Mouse (Mus musculus): ENCODE results near the gene Zfp940. TPM values are rescaled to one million over a fixed set of nuclear protein-coding genes. Genes with fewer than 3 reads are reported as not detected.

Zfp940 gene
- polyA plus RNA-seq, 1 experiment from 2014 or later = 18.2 TPM

DNA sequence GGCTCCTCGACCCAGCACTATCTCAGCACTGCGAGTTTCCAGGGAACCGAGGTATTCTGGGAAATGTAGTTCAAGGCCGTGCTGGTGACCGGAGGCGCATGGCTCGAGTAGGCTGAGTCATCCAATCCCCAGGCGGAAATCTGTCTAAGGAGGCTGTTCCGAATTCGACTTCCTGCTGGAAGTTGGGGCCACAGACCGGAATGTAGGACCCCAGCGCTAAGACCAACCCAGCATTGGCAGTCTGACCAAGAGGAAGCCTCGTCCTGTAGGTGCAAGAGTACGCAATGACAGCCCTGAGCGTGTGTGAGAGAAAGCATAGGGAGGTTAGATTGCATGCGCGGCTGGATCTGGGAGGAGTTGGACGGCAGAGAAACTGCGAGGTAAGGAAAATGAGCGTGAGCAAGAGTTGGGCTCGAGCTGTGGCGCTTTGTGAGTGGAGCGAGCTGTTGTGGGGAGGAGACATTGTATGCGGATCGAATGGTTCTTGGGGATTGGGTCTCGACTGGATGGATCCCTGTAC lies 37.5 kb downstream of the Zfp940 start, which contains the start of gene Zfp790:
Zfp790 (plus strand) TSS at position 205 of the 520 bp plus-strand sequence.
- Histone ChIP-seq H3K4me1 (replicated peaks; ENCODE audit: control insufficient read depth, insufficient read depth, low read length) (peaks cover 34% of the 10 kb centered on the region), H3K27ac (ENCODE audit: low read length) (peak within 1 kb of the TSS; percentile 83), H3K9ac (replicated peaks; ENCODE audit: low read depth, low read length) (peak within 1 kb of the TSS; percentile 75), H3K4me3 (replicated peaks; ENCODE audit: low read length) (peak within 1 kb of the TSS; percentile 70), H3K4me2 (ENCODE audit: low read length) (peak within 1 kb of the TSS; percentile 88), H3K36me3 (ENCODE audit: control insufficient read depth, insufficient read depth) (no peaks in the 10 kb centered on the region), H3K9me3 (ENCODE audit: control insufficient read depth, low read length) (peaks cover 2% of the 10 kb centered on the region), H3K27me3 (replicated peaks; ENCODE audit: control insufficient read depth, insufficient read depth, low read length) (no peaks in the 10 kb centered on the region)
- WGBS = under 1% methylated on average over 26 of the region's 26 CpGs
- peak; percentile 97 for ATAC-seq

DNA sequence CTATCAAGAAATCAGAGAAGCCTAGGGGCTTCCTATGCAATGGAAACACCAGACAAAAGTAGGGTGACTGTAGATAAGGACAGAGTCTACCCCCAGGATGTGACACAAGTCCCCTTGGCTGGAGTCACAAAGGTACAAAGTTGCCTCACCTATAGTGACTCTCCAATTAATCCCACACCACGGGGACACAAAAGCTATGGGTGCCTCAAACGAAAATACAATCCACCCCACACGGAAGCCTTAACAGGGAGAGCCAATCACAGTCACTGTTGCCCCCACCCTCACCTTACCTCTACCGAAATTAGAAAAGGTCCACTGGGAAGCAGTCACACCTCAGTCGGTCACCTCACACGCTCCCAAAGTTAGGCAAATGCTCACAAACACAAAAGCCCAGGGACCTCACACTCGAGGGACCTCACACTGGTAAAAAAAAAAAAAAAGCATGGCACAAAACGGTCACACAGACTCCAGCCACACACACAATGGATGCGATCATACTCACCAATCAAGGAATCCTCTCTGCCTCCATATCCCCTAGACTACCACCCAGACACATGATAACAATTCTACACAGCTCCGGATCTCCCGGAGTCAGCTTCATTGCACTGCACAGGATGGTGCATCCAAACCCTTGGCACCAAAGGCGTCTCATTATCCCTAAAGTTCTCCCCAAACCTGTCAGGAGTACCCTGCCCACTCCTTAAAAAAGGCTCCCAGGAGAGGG lies 38.2 kb downstream of the Zfp940 start:
- Histone ChIP-seq H3K4me2 (ENCODE audit: low read length) (peak overlapping the region; percentile 88), H3K27me3 (replicated peaks; ENCODE audit: control insufficient read depth, insufficient read depth, low read length) (no peaks in the 10 kb centered on the region), H3K36me3 (ENCODE audit: control insufficient read depth, insufficient read depth) (no peaks in the 10 kb centered on the region), H3K9ac (replicated peaks; ENCODE audit: low read depth, low read length) (peak overlapping the region; percentile 75), H3K4me3 (replicated peaks; ENCODE audit: low read length) (peak overlapping the region; percentile 70), H3K9me3 (ENCODE audit: control insufficient read depth, low read length) (peaks cover 5% of the 10 kb centered on the region), H3K27ac (ENCODE audit: low read length) (peak overlapping the region; percentile 69), H3K4me1 (replicated peaks; ENCODE audit: control insufficient read depth, insufficient read depth, low read length) (peaks cover 34% of the 10 kb centered on the region)
- WGBS = 1% methylated on average over 12 of the region's 12 CpGs
- ATAC-seq = peak; percentile 38

DNA sequence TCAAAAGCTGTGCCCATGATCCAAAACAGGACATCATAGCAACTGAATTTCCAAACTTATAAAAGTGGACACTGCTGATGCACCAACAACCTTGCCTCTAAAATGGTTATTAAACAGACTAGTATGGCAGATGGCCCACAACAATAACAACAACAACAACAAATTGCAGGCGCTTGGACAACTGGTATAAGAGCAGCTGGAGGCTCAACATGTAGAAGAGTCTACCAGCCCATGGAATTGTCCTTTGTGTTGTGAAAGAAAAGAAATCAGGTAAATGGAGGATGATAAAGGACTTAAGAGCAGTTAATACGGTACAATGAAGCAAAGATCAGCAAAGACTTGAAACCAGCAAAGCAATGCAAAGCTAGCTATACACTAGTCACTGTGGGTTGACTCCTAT lies 39.1 kb downstream of the Zfp940 start:
- Histone ChIP-seq H3K27me3 (replicated peaks; ENCODE audit: control insufficient read depth, insufficient read depth, low read length) (no peaks in the 10 kb centered on the region), H3K9me3 (ENCODE audit: control insufficient read depth, low read length) (peaks cover 5% of the 10 kb centered on the region), H3K36me3 (ENCODE audit: control insufficient read depth, insufficient read depth) (no peaks in the 10 kb centered on the region), H3K4me3 (replicated peaks; ENCODE audit: low read length) (no peak overlapping the region), H3K27ac (ENCODE audit: low read length) (no peak overlapping the region), H3K4me2 (ENCODE audit: low read length) (peak overlapping the region; percentile 88), H3K9ac (replicated peaks; ENCODE audit: low read depth, low read length) (no peak overlapping the region), H3K4me1 (replicated peaks; ENCODE audit: control insufficient read depth, insufficient read depth, low read length) (peaks cover 30% of the 10 kb centered on the region)
- WGBS = 99% methylated on average over 2 of the region's 2 CpGs
- no peak for ATAC-seq

DNA sequence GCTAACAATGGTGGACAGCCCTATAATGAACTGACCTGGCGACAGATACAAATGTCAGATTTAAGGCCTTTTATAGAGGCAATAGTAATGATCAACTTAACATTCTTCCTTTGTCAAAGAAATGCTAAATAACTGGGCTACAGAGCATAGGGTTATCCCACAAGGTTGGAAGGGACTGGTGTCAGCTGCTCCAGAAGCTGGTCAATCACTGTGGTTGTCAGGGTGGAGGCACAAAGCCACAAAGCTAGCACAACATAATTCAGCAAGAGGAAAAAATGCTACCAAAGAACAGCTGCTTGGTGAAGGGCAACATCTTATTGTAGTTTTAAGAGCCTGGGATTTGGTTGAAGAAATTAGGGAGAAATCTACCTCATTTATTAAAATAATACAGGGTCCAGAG lies 41.2 kb downstream of the Zfp940 start:
- no peak for ATAC-seq
- no peak overlapping the region for H3K9ac ChIP-seq (replicated peaks; ENCODE audit: low read depth, low read length)
- H3K4me2 ChIP-seq (ENCODE audit: low read length) = no peak overlapping the region
- no peaks in the 10 kb centered on the region for H3K36me3 ChIP-seq (ENCODE audit: control insufficient read depth, insufficient read depth)
- peaks cover 5% of the 10 kb centered on the region for H3K9me3 ChIP-seq (ENCODE audit: control insufficient read depth, low read length)
- 94% methylated on average over 1 of the region's 1 CpGs for WGBS
- H3K4me3 ChIP-seq (replicated peaks; ENCODE audit: low read length) = no peak overlapping the region
- no peaks in the 10 kb centered on the region for H3K27me3 ChIP-seq (replicated peaks; ENCODE audit: control insufficient read depth, insufficient read depth, low read length)
- H3K27ac ChIP-seq (ENCODE audit: low read length) = no peak overlapping the region
- peaks cover 17% of the 10 kb centered on the region for H3K4me1 ChIP-seq (replicated peaks; ENCODE audit: control insufficient read depth, insufficient read depth, low read length)

DNA sequence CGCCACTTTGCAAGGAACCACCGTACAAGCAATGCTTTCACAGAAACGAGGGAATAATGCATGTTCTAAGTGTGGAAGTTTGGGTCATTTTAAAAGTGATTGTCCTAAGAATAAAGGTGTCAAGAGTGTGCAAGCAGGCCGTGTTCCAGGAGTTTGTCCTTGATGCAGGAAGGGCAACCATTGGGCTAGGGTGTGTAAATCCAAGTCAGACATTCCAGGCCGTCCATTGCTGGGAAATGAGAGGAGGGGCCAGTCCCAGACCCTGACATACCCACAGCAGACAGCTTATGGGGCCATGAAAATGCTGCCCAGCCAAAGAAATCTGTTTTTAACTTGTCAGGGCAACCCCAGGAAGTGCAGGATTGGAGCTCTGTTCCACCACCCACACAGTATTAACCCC lies 46.4 kb downstream of the Zfp940 start:
- no peak overlapping the region for H3K4me2 ChIP-seq (ENCODE audit: low read length)
- no peaks in the 10 kb centered on the region for H3K4me1 ChIP-seq (replicated peaks; ENCODE audit: control insufficient read depth, insufficient read depth, low read length)
- H3K4me3 ChIP-seq (replicated peaks; ENCODE audit: low read length) = no peak overlapping the region
- WGBS = 65% methylated on average over 5 of the region's 5 CpGs
- no peak overlapping the region for H3K27ac ChIP-seq (ENCODE audit: low read length)
- H3K36me3 ChIP-seq (ENCODE audit: control insufficient read depth, insufficient read depth) = no peaks in the 10 kb centered on the region
- no peak overlapping the region for H3K9ac ChIP-seq (replicated peaks; ENCODE audit: low read depth, low read length)
- ATAC-seq = no peak
- no peaks in the 10 kb centered on the region for H3K27me3 ChIP-seq (replicated peaks; ENCODE audit: control insufficient read depth, insufficient read depth, low read length)
- peaks cover 5% of the 10 kb centered on the region for H3K9me3 ChIP-seq (ENCODE audit: control insufficient read depth, low read length)

DNA sequence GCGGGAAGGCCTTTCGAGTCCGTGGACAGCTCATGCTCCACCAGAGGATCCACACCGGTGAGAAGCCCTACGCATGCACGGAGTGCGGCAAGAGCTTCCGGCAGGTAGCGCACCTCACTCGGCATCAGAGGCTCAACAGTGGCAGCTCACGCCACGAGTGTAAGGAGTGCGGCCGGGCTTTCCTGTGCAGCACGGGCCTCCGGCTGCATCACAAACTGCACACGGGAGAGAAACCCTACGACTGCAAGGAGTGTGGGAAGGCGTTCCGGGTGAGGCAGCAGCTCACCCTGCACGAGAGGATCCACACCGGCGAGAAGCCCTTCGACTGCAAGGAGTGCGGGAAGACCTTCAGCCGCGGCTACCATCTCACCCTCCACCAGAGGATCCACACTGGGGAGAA lies 60.6 kb downstream of the Zfp940 start:
- Histone ChIP-seq H3K4me1 (replicated peaks; ENCODE audit: control insufficient read depth, insufficient read depth, low read length) (no peaks in the 10 kb centered on the region), H3K4me2 (ENCODE audit: low read length) (no peak overlapping the region), H3K4me3 (replicated peaks; ENCODE audit: low read length) (no peak overlapping the region), H3K9me3 (ENCODE audit: control insufficient read depth, low read length) (peaks cover 2% of the 10 kb centered on the region; the same call in 1 of the 2 replicates), H3K27me3 (replicated peaks; ENCODE audit: control insufficient read depth, insufficient read depth, low read length) (no peaks in the 10 kb centered on the region), H3K27ac (ENCODE audit: low read length) (no peak overlapping the region), H3K36me3 (ENCODE audit: control insufficient read depth, insufficient read depth) (peaks cover 48% of the 10 kb centered on the region), H3K9ac (replicated peaks; ENCODE audit: low read depth, low read length) (no peak overlapping the region)
- WGBS = 36% methylated on average over 27 of the region's 27 CpGs
- no peak for ATAC-seq

DNA sequence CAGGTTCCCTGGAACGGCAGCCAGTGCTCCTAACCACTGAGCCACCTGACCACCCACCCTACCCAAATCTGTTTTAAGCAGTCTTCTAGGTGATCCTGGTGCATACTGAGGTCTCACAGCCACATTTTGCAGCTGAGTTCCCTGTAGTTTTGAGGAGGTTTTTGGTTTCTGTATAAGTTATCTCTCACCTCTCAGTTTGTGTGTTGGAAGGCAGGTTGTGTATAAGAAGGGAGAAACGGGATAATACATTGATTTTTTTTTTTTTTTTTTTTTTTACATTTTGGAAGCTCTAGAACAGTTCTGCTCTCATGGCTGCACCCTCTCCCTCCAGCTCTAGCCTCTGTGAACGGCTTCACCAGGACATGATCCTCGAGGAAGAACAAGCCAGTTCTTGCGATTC lies 67.6 kb downstream of the Zfp940 start:
- H3K4me3 ChIP-seq (replicated peaks; ENCODE audit: low read length) = peak overlapping the region; percentile 99
- WGBS = 82% methylated on average over 5 of the region's 5 CpGs

DNA sequence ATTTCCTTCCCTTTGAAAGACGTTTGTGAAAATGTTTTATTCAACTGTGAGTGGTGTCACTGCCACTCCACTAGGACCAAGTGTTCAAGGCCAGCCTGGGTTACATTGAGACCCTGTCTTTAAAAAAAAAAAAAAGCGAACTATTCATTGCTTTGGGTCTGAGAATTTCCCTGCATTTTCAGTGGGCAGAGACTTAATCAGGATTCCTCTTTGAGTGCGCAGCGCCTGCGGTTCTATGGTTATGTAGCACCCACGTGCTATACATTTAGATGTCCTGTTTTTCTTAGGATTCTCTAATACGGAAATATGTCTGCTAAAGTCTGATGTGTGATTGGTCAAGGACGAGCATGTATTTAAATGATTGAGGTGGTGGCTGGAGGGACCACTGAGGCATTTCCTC lies 68.4 kb downstream of the Zfp940 start:
- Histone ChIP-seq H3K9me3 (ENCODE audit: control insufficient read depth, low read length) (no peaks in the 10 kb centered on the region), H3K4me3 (replicated peaks; ENCODE audit: low read length) (peak overlapping the region; percentile 99), H3K9ac (replicated peaks; ENCODE audit: low read depth, low read length) (peak overlapping the region; percentile 60; the same call in 1 of the 2 replicates), H3K36me3 (ENCODE audit: control insufficient read depth, insufficient read depth) (peaks cover 25% of the 10 kb centered on the region), H3K27ac (ENCODE audit: low read length) (no peak overlapping the region), H3K27me3 (replicated peaks; ENCODE audit: control insufficient read depth, insufficient read depth, low read length) (no peaks in the 10 kb centered on the region), H3K4me1 (replicated peaks; ENCODE audit: control insufficient read depth, insufficient read depth, low read length) (peaks cover 26% of the 10 kb centered on the region), H3K4me2 (ENCODE audit: low read length) (peak overlapping the region; percentile 67)
- 45% methylated on average over 8 of the region's 8 CpGs for WGBS
- no peak for ATAC-seq

More for the DNA sequence above, 67.6 kb downstream of the Zfp940 start:
- no peak overlapping the region for H3K27ac ChIP-seq (ENCODE audit: low read length)
- H3K36me3 ChIP-seq (ENCODE audit: control insufficient read depth, insufficient read depth) = peaks cover 30% of the 10 kb centered on the region
- no peak for ATAC-seq
- H3K9ac ChIP-seq (replicated peaks; ENCODE audit: low read depth, low read length) = peak overlapping the region; percentile 60
- no peaks in the 10 kb centered on the region for H3K9me3 ChIP-seq (ENCODE audit: control insufficient read depth, low read length)
- H3K4me2 ChIP-seq (ENCODE audit: low read length) = peak overlapping the region; percentile 67
- H3K4me1 ChIP-seq (replicated peaks; ENCODE audit: control insufficient read depth, insufficient read depth, low read length) = peaks cover 26% of the 10 kb centered on the region
- no peaks in the 10 kb centered on the region for H3K27me3 ChIP-seq (replicated peaks; ENCODE audit: control insufficient read depth, insufficient read depth, low read length)

DNA sequence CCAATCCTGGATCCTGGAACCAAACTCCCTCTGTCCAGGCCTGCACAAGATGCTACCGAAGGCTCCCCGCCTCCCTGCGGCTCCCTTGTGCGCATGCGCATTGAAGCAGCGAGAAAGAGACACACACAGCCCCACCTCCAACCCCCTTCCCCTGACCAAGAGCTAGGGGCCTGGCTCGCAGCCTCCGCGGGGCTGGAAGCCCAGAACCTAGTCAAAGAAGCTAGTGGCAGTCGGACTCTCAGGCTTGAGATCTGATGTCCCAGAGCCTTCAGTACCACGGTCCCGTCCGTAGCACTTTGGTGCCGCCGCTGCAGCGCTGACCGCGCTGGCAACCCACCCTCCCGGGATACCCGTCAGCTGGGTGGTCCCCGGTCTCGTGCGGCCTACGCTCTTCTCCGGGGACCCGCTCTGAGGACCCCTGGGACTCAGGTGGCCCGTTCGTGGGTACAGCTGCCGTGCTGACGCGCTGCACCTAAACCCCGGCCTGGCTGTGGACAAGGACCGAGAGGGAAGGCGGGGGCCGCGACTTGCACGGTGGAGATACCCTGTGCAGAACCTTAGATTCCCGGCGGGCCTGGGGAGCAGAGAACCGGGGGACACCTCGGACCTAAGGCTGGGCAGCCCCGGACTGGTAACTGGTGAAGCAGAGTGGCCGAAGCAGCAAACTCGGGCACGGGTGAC lies 69.5 kb downstream of the Zfp940 start, which contains the start of gene Zfp30:
Zfp30 (plus strand) TSS at position 128 of the 681 bp plus-strand sequence.
- WGBS = under 1% methylated on average over 45 of the region's 45 CpGs
- peak within 1 kb of the TSS; percentile 95 for H3K9ac ChIP-seq (replicated peaks; ENCODE audit: low read depth, low read length)

More for the DNA sequence above, 69.5 kb downstream of the Zfp940 start, which contains the start of gene Zfp30:
- H3K27me3 ChIP-seq (replicated peaks; ENCODE audit: control insufficient read depth, insufficient read depth, low read length) = no peaks in the 10 kb centered on the region
- H3K4me2 ChIP-seq (ENCODE audit: low read length) = peak within 1 kb of the TSS; percentile 67
- no peaks in the 10 kb centered on the region for H3K9me3 ChIP-seq (ENCODE audit: control insufficient read depth, low read length)
- ATAC-seq = peak; percentile 98
- H3K4me3 ChIP-seq (replicated peaks; ENCODE audit: low read length) = peak within 1 kb of the TSS; percentile 99
- peaks cover 26% of the 10 kb centered on the region for H3K4me1 ChIP-seq (replicated peaks; ENCODE audit: control insufficient read depth, insufficient read depth, low read length)
- peak within 1 kb of the TSS; percentile 89 for H3K27ac ChIP-seq (ENCODE audit: low read length)
- H3K36me3 ChIP-seq (ENCODE audit: control insufficient read depth, insufficient read depth) = peaks cover 15% of the 10 kb centered on the region
